Mouse (Mus musculus) embryonic facial prominence, embryonic 12.5 days (tissue): ENCODE measurements around the gene Hoxc8. TPM values are rescaled to one million over a fixed set of nuclear protein-coding genes. Genes with fewer than 3 reads are reported as not detected.

Experiments used
- ATAC-seq: fragments of 200-750 bp; cut with Nextera tagmentation; 2 replicates; pipeline ENCODE4 v1.8.0; 2017; ENCODE audit not compliant: insufficient number of reproducible peaks, insufficient read depth, low FRiP score, low TSS enrichment
- H3K27ac ChIP-seq: fragments of 300-500 bp; sonication (generic); 2 replicates; pipeline ENCODE4 v1.5.1; 2016; ENCODE audit warnings: mild to moderate bottlenecking
- H3K27me3 ChIP-seq: fragments of 300-500 bp; sonication (generic); 2 replicates; pipeline ENCODE4 v1.6.1; 2016; ENCODE audit warnings: mild to moderate bottlenecking, moderate library complexity
- H3K36me3 ChIP-seq: fragments of 300-500 bp; sonication (generic); 2 replicates; pipeline ENCODE4 v1.6.1; 2016; ENCODE audit warnings: mild to moderate bottlenecking
- H3K4me1 ChIP-seq: fragments of 300-500 bp; sonication (generic); 2 replicates; pipeline ENCODE4 v1.6.1; 2016
- H3K4me2 ChIP-seq: fragments of 300-500 bp; sonication (generic); replicated peaks from 2 replicates; pipeline ENCODE4 v1.6.1; 2016; ENCODE audit warnings: mild to moderate bottlenecking, moderate library complexity
- H3K4me3 ChIP-seq: fragments of 300-500 bp; sonication (generic); 2 replicates; pipeline ENCODE4 v1.5.1; 2016; ENCODE audit warnings: mild to moderate bottlenecking
- H3K9ac ChIP-seq: fragments of 300-500 bp; sonication (generic); 2 replicates; pipeline ENCODE4 v1.6.1; 2016; ENCODE audit warnings: mild to moderate bottlenecking, moderate library complexity
- H3K9me3 ChIP-seq: fragments of 300-500 bp; sonication (generic); 2 replicates; pipeline ENCODE4 v1.6.1; 2016; ENCODE audit warnings: mild to moderate bottlenecking, moderate library complexity
- WGBS: fragments of 180-500 bp; shearing (Covaris S2); methylation state at CpG from one replicate; pipeline ENCODE4 v1.1.7; 2016; 5-methylcytosine and 5-hydroxymethylcytosine counted together
- polyA plus RNA-seq: library from polyadenylated mRNA; unstranded; fragments of >200 nt; fragmentation: Nextera tagmentation; extraction: Ambion mirVana; gene quantifications from 2 replicates; pipeline ENCODE4 v1.2.1, GENCODE M21; 2016

The Hoxc8 gene
- polyA plus RNA-seq, 1 experiment from 2014 or later = not detected

DNA sequence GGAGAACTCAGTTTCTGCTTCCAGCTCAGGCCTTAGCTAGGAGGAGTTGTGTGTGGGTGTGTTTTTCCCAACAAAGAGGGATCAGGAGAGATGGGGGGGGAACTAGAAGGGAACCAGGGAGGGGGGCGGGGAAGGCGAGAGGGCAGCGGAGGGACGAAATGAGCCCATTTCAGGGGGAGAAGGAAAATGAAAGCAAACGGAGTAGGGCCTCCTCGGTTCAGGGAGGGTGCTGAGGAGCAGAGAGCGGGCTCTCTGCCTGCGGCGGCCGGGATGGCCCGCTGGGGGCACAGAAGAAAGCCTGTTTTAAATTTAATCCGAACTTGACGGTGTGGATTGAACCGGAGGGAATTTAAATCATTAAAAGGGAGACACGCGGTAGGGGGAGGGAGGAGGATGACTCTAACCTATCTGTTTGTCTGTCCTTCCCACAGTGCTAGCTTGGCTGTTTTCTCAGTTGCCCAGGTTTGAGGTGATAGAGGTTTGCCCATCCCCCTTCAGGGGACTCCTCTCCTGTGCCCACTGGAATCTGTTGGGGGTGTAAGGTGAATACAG, 12.9 kb upstream of the Hoxc8 start:
- H3K9me3 ChIP-seq = no peaks in the 10 kb centered on the region
- ATAC-seq = no peak
- H3K4me2 ChIP-seq = no peak overlapping the region
- no peaks in the 10 kb centered on the region for H3K36me3 ChIP-seq
- H3K4me3 ChIP-seq = no peak overlapping the region
- H3K9ac ChIP-seq = no peak overlapping the region
- peaks cover 100% of the 10 kb centered on the region for H3K27me3 ChIP-seq
- no peak overlapping the region for H3K27ac ChIP-seq
- H3K4me1 ChIP-seq = 0 out of 2 replicates have a peak, but pooled peaks cover 3% of the 10 kb centered on the region
- WGBS = 1% methylated on average over 16 of the region's 16 CpGs

DNA sequence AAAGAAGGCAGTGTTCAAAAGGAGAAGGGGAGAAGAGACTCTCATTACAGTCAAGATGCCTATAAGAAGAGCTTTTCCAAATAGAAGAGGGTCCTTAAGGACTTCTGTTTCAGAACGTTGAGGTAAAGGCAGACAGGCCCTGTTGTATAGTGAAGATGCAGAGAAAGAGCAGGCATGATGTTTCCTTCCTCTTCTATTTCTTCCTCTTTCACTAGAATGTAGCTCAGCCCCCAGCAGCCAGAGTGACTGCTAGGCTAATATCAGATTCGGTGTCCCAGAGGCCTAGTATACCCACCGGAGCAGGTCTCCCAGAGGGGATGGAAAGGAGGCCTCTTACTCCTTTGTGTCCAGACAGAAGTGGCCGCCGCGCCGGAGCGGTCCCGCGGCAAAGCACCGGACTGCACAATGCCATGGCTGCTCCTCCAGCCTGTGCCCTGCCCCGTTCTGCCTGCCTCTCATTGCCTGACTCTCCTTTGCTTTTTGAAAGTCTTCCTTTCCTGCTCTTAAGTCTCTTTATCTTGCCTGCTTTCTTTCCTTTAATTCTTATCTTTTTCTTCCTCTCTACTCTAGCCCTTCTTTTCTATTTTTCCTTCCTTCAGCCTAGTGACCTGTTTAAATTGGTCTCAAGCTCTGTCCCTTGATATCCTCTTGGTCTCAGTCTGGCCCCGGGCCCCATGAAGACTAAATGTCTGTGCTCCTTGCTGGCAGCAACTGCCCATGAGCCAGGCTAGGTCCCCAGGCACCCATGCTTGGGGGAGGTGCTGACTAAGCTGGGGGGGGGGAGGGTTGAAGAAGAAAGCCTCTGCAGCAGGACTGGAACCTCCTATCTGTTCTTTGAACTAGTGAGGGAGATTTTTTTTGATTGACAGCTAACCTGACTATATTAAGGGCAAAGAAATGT, 11.5 kb upstream of the Hoxc8 start:
- under 1% methylated on average over 13 of the region's 13 CpGs for WGBS
- Histone ChIP-seq H3K4me1 (0 out of 2 replicates have a peak, but pooled peaks cover 3% of the 10 kb centered on the region), H3K9me3 (no peaks in the 10 kb centered on the region), H3K4me2 (no peak overlapping the region), H3K27me3 (peaks cover 100% of the 10 kb centered on the region), H3K36me3 (no peaks in the 10 kb centered on the region), H3K4me3 (no peak overlapping the region), H3K27ac (no peak overlapping the region), H3K9ac (no peak overlapping the region)
- ATAC-seq = no peak

- 0% methylated on average over 1 of the region's 1 CpGs for WGBS
- H3K27me3 ChIP-seq = peaks cover 100% of the 10 kb centered on the region
- H3K36me3 ChIP-seq = no peaks in the 10 kb centered on the region
- no peak for ATAC-seq
- no peak overlapping the region for H3K4me3 ChIP-seq
- H3K4me2 ChIP-seq = no peak overlapping the region
- H3K4me1 ChIP-seq = 0 out of 2 replicates have a peak, but pooled peaks cover 3% of the 10 kb centered on the region
- H3K9ac ChIP-seq = no peak overlapping the region
- no peaks in the 10 kb centered on the region for H3K9me3 ChIP-seq
- no peak overlapping the region for H3K27ac ChIP-seq
Measured at GRCm38 (mm10) chr15:102979936-102980335, 10.5 kb upstream of the Hoxc8 start.

DNA sequence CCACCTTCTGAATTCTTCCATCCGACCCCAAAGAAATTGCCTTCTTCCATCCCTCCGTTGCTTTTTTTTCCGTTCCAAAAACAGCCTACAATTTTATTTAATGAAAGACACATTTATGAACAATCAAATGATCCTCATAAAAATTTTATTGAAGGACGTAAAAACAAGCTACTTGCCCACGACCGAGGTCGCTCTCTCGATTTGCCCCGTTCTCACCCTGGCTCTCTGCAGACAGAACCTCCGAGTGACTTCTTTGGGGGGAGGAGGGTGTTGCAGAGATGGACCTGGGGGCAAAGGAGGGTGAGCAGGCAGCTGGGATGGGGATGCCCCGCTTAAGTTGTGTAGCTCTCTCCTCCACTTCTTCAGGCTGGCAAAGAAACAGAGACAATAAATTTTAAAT, 10.1 kb upstream of the Hoxc8 start:
- H3K4me2 ChIP-seq = no peak overlapping the region

GRCm38 (mm10) chr15:102980912-102981311, 9.5 kb upstream of the Hoxc8 start:
- H3K4me1 ChIP-seq = 0 out of 2 replicates have a peak, but pooled peaks cover 3% of the 10 kb centered on the region
- H3K4me2 ChIP-seq = peak overlapping the region; percentile 11; the same call in 1 of the 2 replicates
- H3K9me3 ChIP-seq = no peaks in the 10 kb centered on the region
- H3K36me3 ChIP-seq = no peaks in the 10 kb centered on the region
- H3K27ac ChIP-seq = no peak overlapping the region
- no peak for ATAC-seq
- no peak overlapping the region for H3K9ac ChIP-seq
- peaks cover 100% of the 10 kb centered on the region for H3K27me3 ChIP-seq
- H3K4me3 ChIP-seq = no peak overlapping the region
- WGBS = 1% methylated on average over 14 of the region's 14 CpGs

More for the DNA sequence above, 10.1 kb upstream of the Hoxc8 start:
- H3K4me3 ChIP-seq = no peak overlapping the region
- 2% methylated on average over 11 of the region's 11 CpGs for WGBS
- 0 out of 2 replicates have a peak, but pooled peaks cover 3% of the 10 kb centered on the region for H3K4me1 ChIP-seq
- no peaks in the 10 kb centered on the region for H3K36me3 ChIP-seq
- no peaks in the 10 kb centered on the region for H3K9me3 ChIP-seq
- H3K9ac ChIP-seq = no peak overlapping the region
- no peak overlapping the region for H3K27ac ChIP-seq
- H3K27me3 ChIP-seq = peaks cover 100% of the 10 kb centered on the region
- ATAC-seq = no peak

- ATAC-seq = no peak
- Histone ChIP-seq H3K4me1 (0 out of 2 replicates have a peak, but pooled peaks cover 3% of the 10 kb centered on the region), H3K27me3 (peaks cover 100% of the 10 kb centered on the region), H3K9me3 (no peaks in the 10 kb centered on the region), H3K4me3 (peak overlapping the region; percentile 13; the same call in 1 of the 2 replicates), H3K4me2 (peak overlapping the region; percentile 11), H3K9ac (no peak overlapping the region), H3K27ac (no peak overlapping the region), H3K36me3 (no peaks in the 10 kb centered on the region)
- under 1% methylated on average over 88 of the region's 88 CpGs for WGBS
Measured at GRCm38 (mm10) chr15:102981379-102982288, 8.8 kb upstream of the Hoxc8 start.

- Histone ChIP-seq H3K4me1 (0 out of 2 replicates have a peak, but pooled peaks cover 3% of the 10 kb centered on the region), H3K27ac (no peak overlapping the region), H3K4me3 (no peak overlapping the region), H3K4me2 (no peak overlapping the region), H3K9ac (no peak overlapping the region), H3K36me3 (no peaks in the 10 kb centered on the region), H3K27me3 (peaks cover 100% of the 10 kb centered on the region), H3K9me3 (no peaks in the 10 kb centered on the region)
- WGBS = 1% methylated on average over 12 of the region's 12 CpGs
- no peak for ATAC-seq
Measured at GRCm38 (mm10) chr15:102983716-102984115, 6.7 kb upstream of the Hoxc8 start.

DNA sequence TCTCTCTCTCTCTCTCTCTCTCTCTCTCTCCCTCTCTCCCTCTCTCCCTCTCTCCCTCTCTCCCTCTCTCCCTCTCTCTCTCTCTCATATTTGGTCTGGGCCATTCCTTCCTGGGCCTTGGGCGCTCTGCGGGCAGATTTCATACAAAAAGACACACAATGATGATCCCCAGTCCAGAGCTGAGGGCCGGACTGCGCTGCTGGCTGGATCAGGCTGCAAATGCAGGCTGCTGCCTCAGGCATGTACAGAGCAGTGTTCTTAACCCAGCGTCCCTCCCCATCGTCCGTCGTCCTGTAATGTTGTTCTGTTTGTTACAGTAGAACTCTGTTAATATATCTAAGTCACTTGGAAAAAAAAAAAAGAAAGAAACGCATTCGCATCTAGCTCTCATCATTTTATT, 5.9 kb upstream of the Hoxc8 start:
- H3K27me3 ChIP-seq = peaks cover 100% of the 10 kb centered on the region
- no peaks in the 10 kb centered on the region for H3K36me3 ChIP-seq
- no peak overlapping the region for H3K4me2 ChIP-seq
- no peak overlapping the region for H3K9ac ChIP-seq
- no peak overlapping the region for H3K27ac ChIP-seq
- 0 out of 2 replicates have a peak, but pooled peaks cover 3% of the 10 kb centered on the region for H3K4me1 ChIP-seq
- WGBS = 1% methylated on average over 10 of the region's 10 CpGs
- no peak for ATAC-seq
- H3K4me3 ChIP-seq = no peak overlapping the region
- no peaks in the 10 kb centered on the region for H3K9me3 ChIP-seq

GRCm38 (mm10) chr15:102984925-102985324, 5.5 kb upstream of the Hoxc8 start:
- H3K4me1 ChIP-seq = 0 out of 2 replicates have a peak, but pooled peaks cover 3% of the 10 kb centered on the region
- H3K9ac ChIP-seq = no peak overlapping the region
- H3K36me3 ChIP-seq = no peaks in the 10 kb centered on the region
- peaks cover 100% of the 10 kb centered on the region for H3K27me3 ChIP-seq
- no peak for ATAC-seq
- H3K4me2 ChIP-seq = no peak overlapping the region
- 1% methylated on average over 3 of the region's 3 CpGs for WGBS
- no peak overlapping the region for H3K4me3 ChIP-seq
- no peaks in the 10 kb centered on the region for H3K9me3 ChIP-seq
- no peak overlapping the region for H3K27ac ChIP-seq

DNA sequence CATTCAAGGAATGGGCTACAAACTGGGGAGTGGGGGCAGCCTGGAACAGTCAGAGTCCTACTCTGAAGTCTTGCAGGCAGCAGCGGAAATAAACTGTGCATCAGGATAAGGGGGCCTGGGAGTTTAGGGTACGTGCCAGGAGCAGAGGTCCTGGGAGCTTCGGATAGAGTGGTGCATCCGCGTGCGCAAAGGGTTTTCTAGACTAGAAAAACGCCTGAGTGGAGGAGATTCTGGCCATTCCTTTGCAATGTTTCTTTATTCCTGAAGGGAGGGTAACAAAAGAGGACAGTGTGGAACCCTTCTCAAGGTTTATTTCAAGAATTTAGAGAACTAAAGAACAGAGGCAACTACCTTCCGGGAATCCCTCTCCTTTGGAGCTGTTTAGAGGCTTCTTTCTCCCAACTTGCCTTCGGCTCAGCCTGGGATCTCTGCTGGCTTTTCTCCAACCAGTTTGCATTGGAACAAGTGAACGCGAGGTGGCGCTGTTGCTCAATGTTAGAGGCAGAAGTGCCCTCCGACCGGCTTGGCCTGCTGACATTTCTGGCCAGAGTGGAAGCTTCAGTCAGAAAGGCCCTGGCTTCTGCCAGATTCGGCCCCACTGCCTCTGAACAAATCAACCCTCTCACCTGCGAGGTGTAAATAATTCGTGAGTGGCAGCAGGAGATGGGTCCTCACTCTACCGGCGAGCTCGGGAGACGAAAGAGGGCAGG, 3.1 kb upstream of the Hoxc8 start:
- no peak for ATAC-seq
- Histone ChIP-seq H3K4me3 (no peak overlapping the region), H3K4me2 (no peak overlapping the region), H3K36me3 (no peaks in the 10 kb centered on the region), H3K9me3 (no peaks in the 10 kb centered on the region), H3K4me1 (0 out of 2 replicates have a peak, but pooled peaks cover 4% of the 10 kb centered on the region), H3K27ac (no peak overlapping the region), H3K9ac (no peak overlapping the region), H3K27me3 (peaks cover 100% of the 10 kb centered on the region)
- 2% methylated on average over 21 of the region's 21 CpGs for WGBS

DNA sequence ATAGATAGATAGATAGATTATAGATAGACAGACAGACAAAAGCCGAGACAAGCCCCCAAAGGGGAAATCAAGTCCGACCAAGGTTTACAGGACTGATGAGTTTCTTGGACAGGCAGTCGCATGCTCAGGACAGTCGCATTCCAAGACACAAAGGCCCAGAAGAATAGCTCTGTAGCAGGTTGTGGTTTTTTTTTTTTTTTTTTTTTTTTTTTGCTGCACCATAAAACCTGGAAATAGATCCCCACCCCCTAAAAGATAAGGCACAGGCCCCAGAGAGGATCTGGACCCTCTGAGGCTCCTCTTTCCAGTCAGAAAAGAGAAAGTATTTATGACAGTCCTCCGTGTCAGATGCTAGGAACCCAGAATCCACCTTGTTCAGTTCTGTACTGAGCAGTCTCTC, 2.3 kb upstream of the Hoxc8 start:
- Histone ChIP-seq H3K36me3 (no peaks in the 10 kb centered on the region), H3K4me2 (no peak overlapping the region), H3K27me3 (peaks cover 100% of the 10 kb centered on the region), H3K4me3 (no peak overlapping the region), H3K4me1 (0 out of 2 replicates have a peak, but pooled peaks cover 4% of the 10 kb centered on the region), H3K27ac (no peak overlapping the region), H3K9ac (no peak overlapping the region), H3K9me3 (no peaks in the 10 kb centered on the region)
- WGBS = 13% methylated on average over 5 of the region's 5 CpGs
- ATAC-seq = no peak
